Mouse (Mus musculus): ENCODE results near the gene E130308A19Rik. TPM values are rescaled to one million over a fixed set of nuclear protein-coding genes. Genes with fewer than 3 reads are reported as not detected.

E130308A19Rik gene
- polyA plus RNA-seq, 1 experiment from 2014 or later: 13.0 TPM

DNA sequence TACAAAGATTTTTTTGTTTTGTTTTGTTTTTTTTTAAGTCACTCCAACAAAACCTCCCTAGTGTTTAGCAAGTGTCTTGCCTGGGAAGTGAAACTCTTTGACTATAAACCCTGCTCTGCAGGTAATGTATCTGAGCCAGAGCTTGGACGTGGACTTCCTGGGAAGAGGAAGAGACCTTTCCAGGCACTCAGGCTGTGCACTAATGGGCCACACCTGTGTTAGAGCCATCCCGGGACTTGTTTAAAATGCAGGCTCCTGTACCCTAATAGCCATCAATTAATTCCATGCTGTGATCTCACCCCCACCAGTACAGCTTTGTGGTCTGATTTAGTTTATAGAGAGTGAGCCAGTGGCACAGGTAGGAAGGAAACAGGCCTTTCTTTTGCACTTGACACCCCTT lies 86.9 kb downstream of the E130308A19Rik start:
- WGBS: 63% methylated on average over 2 of the region's 2 CpGs
- Histone ChIP-seq H3K27me3 (ENCODE audit: control insufficient read depth, insufficient read depth, low read length) (no peaks in the 10 kb centered on the region), H3K4me1 (ENCODE audit: control insufficient read depth, insufficient read depth, low read length) (peaks cover 7% of the 10 kb centered on the region; the same call in 1 of the 2 replicates), H3K36me3 (ENCODE audit: control insufficient read depth, insufficient read depth, low read length) (no peaks in the 10 kb centered on the region), H3K4me3 (replicated peaks; ENCODE audit: low read length) (no peak overlapping the region), H3K27ac (ENCODE audit: low read length) (no peak overlapping the region), H3K9ac (ENCODE audit: low read length) (no peak overlapping the region), H3K4me2 (ENCODE audit: low read depth, low read length) (no peak overlapping the region), H3K9me3 (replicated peaks; ENCODE audit: control insufficient read depth, low read length) (no peaks in the 10 kb centered on the region)
- no peak for ATAC-seq (ENCODE audit: insufficient read depth, low FRiP score)

DNA sequence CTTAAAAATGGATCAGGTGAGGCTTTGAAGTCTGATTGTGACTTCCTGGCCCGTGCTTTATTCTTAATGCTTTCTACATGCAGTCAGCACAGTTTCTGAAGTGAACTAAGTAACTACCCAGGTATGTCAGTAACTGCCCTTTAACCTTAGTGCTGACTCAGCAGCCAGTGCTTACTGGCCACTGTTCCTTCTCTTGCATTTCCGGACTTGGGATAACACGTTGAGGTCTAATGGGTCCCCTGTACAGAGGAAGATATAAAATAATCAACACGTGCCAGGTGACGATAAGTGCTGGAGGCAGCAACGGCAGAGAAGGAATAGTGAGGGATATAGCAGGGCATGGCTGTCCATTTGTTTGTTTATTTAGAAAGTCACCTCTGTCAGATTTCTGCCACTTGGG lies 88.5 kb downstream of the E130308A19Rik start:
- Histone ChIP-seq H3K27ac (ENCODE audit: low read length) (no peak overlapping the region), H3K9ac (ENCODE audit: low read length) (no peak overlapping the region), H3K4me3 (replicated peaks; ENCODE audit: low read length) (no peak overlapping the region), H3K4me1 (ENCODE audit: control insufficient read depth, insufficient read depth, low read length) (peaks cover 11% of the 10 kb centered on the region; the same call in 1 of the 2 replicates), H3K36me3 (ENCODE audit: control insufficient read depth, insufficient read depth, low read length) (no peaks in the 10 kb centered on the region), H3K27me3 (ENCODE audit: control insufficient read depth, insufficient read depth, low read length) (no peaks in the 10 kb centered on the region), H3K4me2 (ENCODE audit: low read depth, low read length) (no peak overlapping the region), H3K9me3 (replicated peaks; ENCODE audit: control insufficient read depth, low read length) (no peaks in the 10 kb centered on the region)
- ATAC-seq (ENCODE audit: insufficient read depth, low FRiP score): no peak
- WGBS: 68% methylated on average over 6 of the region's 6 CpGs

DNA sequence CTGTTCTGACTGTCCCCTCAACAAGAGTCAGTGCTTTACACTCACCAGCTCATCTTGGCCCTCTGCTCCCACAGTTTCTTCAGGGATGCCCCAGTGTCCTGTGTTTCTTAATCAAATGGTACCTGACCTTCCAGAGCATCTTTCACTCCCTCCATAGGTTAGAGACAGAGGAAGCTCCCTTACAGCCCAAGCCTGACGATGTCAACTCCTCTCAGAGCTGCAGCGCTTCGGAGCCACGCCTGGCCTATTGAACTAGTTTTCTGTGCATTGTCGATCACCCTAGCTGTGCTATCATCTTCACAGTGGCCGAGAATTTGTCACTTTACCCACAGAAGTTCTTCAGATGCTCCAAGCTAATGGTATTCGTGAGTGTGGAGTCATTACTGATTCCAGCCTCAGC lies 88.9 kb downstream of the E130308A19Rik start:
- H3K9me3 ChIP-seq (replicated peaks; ENCODE audit: control insufficient read depth, low read length): no peaks in the 10 kb centered on the region
- ATAC-seq (ENCODE audit: insufficient read depth, low FRiP score): no peak
- 75% methylated on average over 7 of the region's 7 CpGs for WGBS
- no peak overlapping the region for H3K4me2 ChIP-seq (ENCODE audit: low read depth, low read length)
- no peak overlapping the region for H3K27ac ChIP-seq (ENCODE audit: low read length)
- no peak overlapping the region for H3K4me3 ChIP-seq (replicated peaks; ENCODE audit: low read length)
- no peaks in the 10 kb centered on the region for H3K27me3 ChIP-seq (ENCODE audit: control insufficient read depth, insufficient read depth, low read length)
- H3K4me1 ChIP-seq (ENCODE audit: control insufficient read depth, insufficient read depth, low read length): peaks cover 11% of the 10 kb centered on the region; the same call in 1 of the 2 replicates
- no peak overlapping the region for H3K9ac ChIP-seq (ENCODE audit: low read length)
- no peaks in the 10 kb centered on the region for H3K36me3 ChIP-seq (ENCODE audit: control insufficient read depth, insufficient read depth, low read length)

DNA sequence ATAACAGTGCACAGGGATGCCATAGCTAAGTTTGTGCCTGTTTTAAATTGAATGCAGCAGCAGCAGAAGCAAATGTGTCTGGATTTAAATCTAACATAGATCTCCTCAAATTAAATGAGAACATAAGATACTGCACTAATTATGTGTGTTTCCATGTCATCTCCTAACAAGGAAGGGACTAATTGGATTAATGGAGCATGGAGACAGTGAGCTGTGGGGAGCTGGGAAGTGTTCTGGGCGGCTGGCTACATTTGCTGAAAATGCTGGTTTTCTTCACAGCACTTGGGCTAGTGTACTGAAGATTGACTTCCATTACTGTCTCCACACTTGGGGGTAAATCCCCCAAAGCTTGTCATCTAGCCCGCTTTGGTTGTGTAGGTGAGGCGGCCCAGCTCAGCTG lies 89.5 kb downstream of the E130308A19Rik start:
- H3K27me3 ChIP-seq (ENCODE audit: control insufficient read depth, insufficient read depth, low read length): no peaks in the 10 kb centered on the region
- no peak for ATAC-seq (ENCODE audit: insufficient read depth, low FRiP score)
- H3K27ac ChIP-seq (ENCODE audit: low read length): no peak overlapping the region
- no peak overlapping the region for H3K4me3 ChIP-seq (replicated peaks; ENCODE audit: low read length)
- H3K4me1 ChIP-seq (ENCODE audit: control insufficient read depth, insufficient read depth, low read length): peaks cover 11% of the 10 kb centered on the region; the same call in 1 of the 2 replicates
- H3K9me3 ChIP-seq (replicated peaks; ENCODE audit: control insufficient read depth, low read length): no peaks in the 10 kb centered on the region
- no peaks in the 10 kb centered on the region for H3K36me3 ChIP-seq (ENCODE audit: control insufficient read depth, insufficient read depth, low read length)
- no peak overlapping the region for H3K4me2 ChIP-seq (ENCODE audit: low read depth, low read length)
- H3K9ac ChIP-seq (ENCODE audit: low read length): no peak overlapping the region
- 91% methylated on average over 3 of the region's 3 CpGs for WGBS

DNA sequence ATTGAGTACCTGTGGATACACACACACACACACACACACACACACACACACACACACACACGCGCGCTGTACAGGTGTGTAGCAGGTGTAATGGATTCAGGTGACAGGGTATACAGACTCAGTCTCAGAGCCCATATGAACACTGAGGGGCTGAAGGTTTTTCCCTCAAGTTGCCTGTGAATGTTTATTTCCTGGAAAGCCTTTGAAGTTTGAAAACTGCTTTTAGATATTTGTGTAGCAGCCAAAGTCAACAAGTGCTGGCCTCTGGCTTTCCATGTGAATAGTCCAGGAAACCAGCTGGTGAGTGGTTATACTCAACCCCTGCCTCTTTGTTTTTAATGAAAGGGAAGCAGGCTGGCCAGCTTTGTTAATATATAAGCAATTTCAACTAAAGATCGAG lies 91.3 kb downstream of the E130308A19Rik start:
- no peaks in the 10 kb centered on the region for H3K36me3 ChIP-seq (ENCODE audit: control insufficient read depth, insufficient read depth, low read length)
- no peaks in the 10 kb centered on the region for H3K27me3 ChIP-seq (ENCODE audit: control insufficient read depth, insufficient read depth, low read length)
- ATAC-seq (ENCODE audit: insufficient read depth, low FRiP score): peak; percentile 75
- no peak overlapping the region for H3K4me3 ChIP-seq (replicated peaks; ENCODE audit: low read length)
- no peak overlapping the region for H3K4me2 ChIP-seq (ENCODE audit: low read depth, low read length)
- no peak overlapping the region for H3K9ac ChIP-seq (ENCODE audit: low read length)
- H3K9me3 ChIP-seq (replicated peaks; ENCODE audit: control insufficient read depth, low read length): no peaks in the 10 kb centered on the region
- peaks cover 7% of the 10 kb centered on the region; the same call in 1 of the 2 replicates for H3K4me1 ChIP-seq (ENCODE audit: control insufficient read depth, insufficient read depth, low read length)
- H3K27ac ChIP-seq (ENCODE audit: low read length): 0 out of 2 replicates have a peak overlapping the region, but pooled peaks have one; percentile 5
- 44% methylated on average over 4 of the region's 4 CpGs for WGBS

DNA sequence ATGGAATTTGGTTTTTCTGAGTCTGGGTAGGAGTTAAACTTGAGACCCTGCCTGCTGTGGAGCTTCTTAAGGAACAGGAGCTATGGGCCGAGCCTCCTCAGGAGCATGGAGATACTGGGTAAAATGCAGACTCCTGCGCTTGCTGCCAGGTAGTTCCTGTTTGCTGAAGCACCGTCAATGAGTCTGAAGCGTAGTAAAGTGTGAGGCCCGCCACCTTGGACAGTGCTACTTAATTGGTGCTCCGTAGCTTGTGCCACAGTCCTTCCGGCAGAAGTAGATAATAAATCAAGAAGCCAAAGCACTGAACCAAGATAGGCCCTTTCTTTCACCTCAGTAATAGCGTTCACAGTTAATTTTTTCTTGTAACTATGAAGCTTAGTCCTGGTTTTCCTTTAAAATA lies 92.5 kb downstream of the E130308A19Rik start:
- WGBS: 55% methylated on average over 8 of the region's 8 CpGs
- no peak overlapping the region for H3K27ac ChIP-seq (ENCODE audit: low read length)
- no peak overlapping the region for H3K4me3 ChIP-seq (replicated peaks; ENCODE audit: low read length)
- no peak overlapping the region for H3K4me2 ChIP-seq (ENCODE audit: low read depth, low read length)
- H3K9me3 ChIP-seq (replicated peaks; ENCODE audit: control insufficient read depth, low read length): no peaks in the 10 kb centered on the region
- no peaks in the 10 kb centered on the region for H3K27me3 ChIP-seq (ENCODE audit: control insufficient read depth, insufficient read depth, low read length)
- H3K4me1 ChIP-seq (ENCODE audit: control insufficient read depth, insufficient read depth, low read length): peaks cover 7% of the 10 kb centered on the region; the same call in 1 of the 2 replicates
- no peak for ATAC-seq (ENCODE audit: insufficient read depth, low FRiP score)
- H3K9ac ChIP-seq (ENCODE audit: low read length): no peak overlapping the region
- no peaks in the 10 kb centered on the region for H3K36me3 ChIP-seq (ENCODE audit: control insufficient read depth, insufficient read depth, low read length)

DNA sequence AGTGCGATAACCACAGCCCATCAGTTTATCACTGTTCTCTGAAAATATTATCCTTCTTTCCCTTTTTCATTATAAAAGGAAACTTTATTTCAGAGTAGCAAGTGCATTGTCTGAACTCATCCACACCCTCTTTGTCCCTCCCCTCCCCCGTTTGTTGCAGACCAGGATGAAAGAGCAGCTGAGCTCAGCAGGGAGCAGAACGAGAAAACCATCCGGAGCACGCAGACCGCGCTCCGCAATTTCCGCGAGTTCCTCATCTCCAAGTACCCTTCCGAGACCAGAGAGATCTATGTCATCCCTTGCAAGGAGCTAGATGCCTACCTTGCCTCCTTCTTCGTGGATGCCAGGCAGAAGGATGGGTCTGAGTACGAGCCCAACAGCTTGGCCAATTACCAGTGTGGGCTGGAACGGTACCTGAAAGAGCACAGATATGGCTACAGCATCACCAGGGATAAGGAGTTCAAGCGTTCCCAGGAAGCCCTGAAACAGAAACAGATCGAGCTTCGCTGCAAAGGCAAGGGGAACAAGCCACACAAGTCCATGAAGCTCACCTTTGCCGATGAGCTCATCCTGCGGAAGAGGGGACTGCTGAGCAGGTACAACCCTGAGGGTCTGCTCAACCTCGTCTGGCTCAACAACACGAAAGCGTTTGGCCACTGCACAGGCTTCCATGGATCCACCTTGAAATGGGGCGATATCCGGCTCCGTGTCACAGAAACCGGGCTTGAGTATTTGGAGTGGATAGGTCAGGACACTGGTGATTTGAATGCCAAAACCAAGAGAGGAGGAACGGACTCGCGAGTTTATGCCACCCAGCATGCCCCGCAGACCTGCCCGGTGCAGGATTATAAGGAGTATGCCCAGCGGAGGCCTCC lies 93.7 kb downstream of the E130308A19Rik start:
- peaks cover 7% of the 10 kb centered on the region; the same call in 1 of the 2 replicates for H3K4me1 ChIP-seq (ENCODE audit: control insufficient read depth, insufficient read depth, low read length)
- no peaks in the 10 kb centered on the region for H3K36me3 ChIP-seq (ENCODE audit: control insufficient read depth, insufficient read depth, low read length)
- no peak overlapping the region for H3K9ac ChIP-seq (ENCODE audit: low read length)
- no peak for ATAC-seq (ENCODE audit: insufficient read depth, low FRiP score)
- no peak overlapping the region for H3K27ac ChIP-seq (ENCODE audit: low read length)
- no peaks in the 10 kb centered on the region for H3K9me3 ChIP-seq (replicated peaks; ENCODE audit: control insufficient read depth, low read length)
- no peak overlapping the region for H3K4me3 ChIP-seq (replicated peaks; ENCODE audit: low read length)
- WGBS: 91% methylated on average over 32 of the region's 32 CpGs
- no peak overlapping the region for H3K4me2 ChIP-seq (ENCODE audit: low read depth, low read length)
- no peaks in the 10 kb centered on the region for H3K27me3 ChIP-seq (ENCODE audit: control insufficient read depth, insufficient read depth, low read length)

DNA sequence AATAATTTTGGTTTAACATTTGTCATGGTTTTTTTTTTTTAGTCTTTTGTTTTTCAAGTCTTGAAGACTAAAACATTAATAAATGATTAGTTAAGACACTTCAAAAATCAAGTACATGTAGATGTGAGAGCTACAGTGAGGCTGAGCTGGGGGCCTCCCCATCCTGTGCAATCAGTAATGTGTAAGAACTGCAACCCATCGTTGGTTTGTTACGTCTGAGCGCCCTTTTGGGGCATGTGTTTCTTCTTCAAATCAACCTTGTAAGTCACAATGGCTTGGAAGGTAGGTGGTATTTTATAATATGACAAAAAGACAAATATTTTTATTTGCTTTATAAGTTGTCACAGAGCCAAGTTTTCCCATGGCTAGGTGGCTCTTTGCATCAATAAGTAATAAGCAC lies 95.8 kb downstream of the E130308A19Rik start:
- Histone ChIP-seq H3K9ac (ENCODE audit: low read length) (no peak overlapping the region), H3K4me1 (ENCODE audit: control insufficient read depth, insufficient read depth, low read length) (peaks cover 3% of the 10 kb centered on the region; the same call in 1 of the 2 replicates), H3K27ac (ENCODE audit: low read length) (no peak overlapping the region), H3K4me2 (ENCODE audit: low read depth, low read length) (no peak overlapping the region), H3K9me3 (replicated peaks; ENCODE audit: control insufficient read depth, low read length) (no peaks in the 10 kb centered on the region), H3K36me3 (ENCODE audit: control insufficient read depth, insufficient read depth, low read length) (no peaks in the 10 kb centered on the region), H3K27me3 (ENCODE audit: control insufficient read depth, insufficient read depth, low read length) (no peaks in the 10 kb centered on the region), H3K4me3 (replicated peaks; ENCODE audit: low read length) (no peak overlapping the region)
- WGBS: 82% methylated on average over 3 of the region's 3 CpGs
- no peak for ATAC-seq (ENCODE audit: insufficient read depth, low FRiP score)

DNA sequence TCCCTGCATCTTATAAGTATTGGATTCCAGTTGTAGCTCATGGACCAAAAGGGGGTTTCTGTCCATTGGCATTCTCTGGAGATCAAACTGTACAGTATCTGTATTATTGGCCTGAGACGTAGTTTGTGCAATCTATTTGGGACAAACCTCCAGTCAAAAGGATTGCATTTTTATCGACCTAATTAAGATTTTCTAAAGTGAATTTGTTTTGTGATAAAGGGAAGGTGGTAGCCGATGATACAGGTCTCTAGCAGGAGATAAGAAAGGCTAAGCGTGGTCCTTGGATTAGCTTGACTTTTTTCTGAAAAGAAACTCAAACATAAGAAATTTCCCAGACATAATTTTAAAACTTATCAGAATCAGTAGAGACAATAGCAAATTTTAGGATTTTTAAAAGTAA lies 99.6 kb downstream of the E130308A19Rik start:
- 65% methylated on average over 4 of the region's 4 CpGs for WGBS
- no peaks in the 10 kb centered on the region for H3K36me3 ChIP-seq (ENCODE audit: control insufficient read depth, insufficient read depth, low read length)
- H3K4me1 ChIP-seq (ENCODE audit: control insufficient read depth, insufficient read depth, low read length): no peaks in the 10 kb centered on the region
- H3K27ac ChIP-seq (ENCODE audit: low read length): no peak overlapping the region
- H3K4me3 ChIP-seq (replicated peaks; ENCODE audit: low read length): no peak overlapping the region
- H3K9ac ChIP-seq (ENCODE audit: low read length): no peak overlapping the region
- ATAC-seq (ENCODE audit: insufficient read depth, low FRiP score): no peak
- no peaks in the 10 kb centered on the region for H3K9me3 ChIP-seq (replicated peaks; ENCODE audit: control insufficient read depth, low read length)
- H3K4me2 ChIP-seq (ENCODE audit: low read depth, low read length): no peak overlapping the region
- no peaks in the 10 kb centered on the region for H3K27me3 ChIP-seq (ENCODE audit: control insufficient read depth, insufficient read depth, low read length)

Measured in stomach, embryonic 16.5 days (tissue).